Mouse (Mus musculus) urinary bladder, postnatal 25 days (tissue): ENCODE results near the gene Pi4k2a.

Experiments
- DNase-seq: peaks from one replicate; pipeline ENCODE4 v3.0.0; 2022; ENCODE audit warnings: low spot score

Gene Pi4k2a

DNA sequence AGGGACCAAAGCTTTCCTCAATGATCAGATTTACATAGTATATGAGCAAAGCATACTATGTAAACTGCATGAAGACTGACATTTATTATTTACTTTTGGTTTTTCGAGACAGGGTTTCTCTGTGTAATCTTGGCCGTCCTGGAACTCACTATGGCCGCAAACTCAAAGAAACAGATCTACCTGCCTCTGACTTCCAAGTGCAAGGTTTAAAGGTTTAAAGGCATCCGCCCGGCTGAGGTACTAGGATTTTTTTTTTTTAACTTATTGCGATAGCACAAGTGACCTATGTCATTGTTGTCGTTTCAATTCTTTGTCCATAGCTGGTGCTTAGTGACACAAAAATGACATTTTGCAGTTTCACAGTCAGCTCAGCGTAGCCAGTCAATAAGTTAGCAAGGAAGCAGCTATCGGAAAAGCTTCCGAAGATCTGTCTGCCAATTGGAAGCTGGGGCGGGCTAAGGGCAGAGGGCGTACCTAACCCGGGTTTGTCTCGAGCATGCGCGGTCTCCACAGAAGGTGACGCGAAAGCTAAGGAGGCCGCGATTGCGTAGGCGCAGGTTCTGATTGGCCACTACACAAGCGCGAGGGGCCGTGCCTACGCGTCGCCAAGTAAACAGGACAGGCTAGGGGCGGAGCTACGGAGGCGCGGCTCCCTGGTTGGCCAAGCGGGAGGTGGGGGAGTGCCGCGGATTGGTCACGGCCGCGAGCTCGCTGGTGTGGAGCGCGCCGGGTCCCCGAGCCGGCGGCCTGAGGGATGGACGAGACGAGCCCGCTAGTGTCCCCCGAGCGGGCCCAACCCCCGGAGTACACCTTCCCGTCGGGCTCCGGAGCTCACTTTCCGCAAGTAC, at the start of gene Pi4k2a:
Pi4k2a (plus strand) TSS at position 723 of the 848 bp plus-strand sequence.
- peak; percentile 94 for DNase-seq

- no peak for DNase-seq
These were observed 46.3 kb upstream of the Pi4k2a start for GRCm38 (mm10) chr19:42043988-42044387.

- peak; percentile 59 for DNase-seq
These were observed 44.8 kb upstream of the Pi4k2a start, which contains the start of gene Hoga1 for GRCm38 (mm10) chr19:42045269-42046102. Gene Hoga1, plus strand, starts transcription at chr19:42045610.

GRCm38 (mm10) chr19:42050251-42050650, 40.0 kb upstream of the Pi4k2a start:
- no peak for DNase-seq

DNA sequence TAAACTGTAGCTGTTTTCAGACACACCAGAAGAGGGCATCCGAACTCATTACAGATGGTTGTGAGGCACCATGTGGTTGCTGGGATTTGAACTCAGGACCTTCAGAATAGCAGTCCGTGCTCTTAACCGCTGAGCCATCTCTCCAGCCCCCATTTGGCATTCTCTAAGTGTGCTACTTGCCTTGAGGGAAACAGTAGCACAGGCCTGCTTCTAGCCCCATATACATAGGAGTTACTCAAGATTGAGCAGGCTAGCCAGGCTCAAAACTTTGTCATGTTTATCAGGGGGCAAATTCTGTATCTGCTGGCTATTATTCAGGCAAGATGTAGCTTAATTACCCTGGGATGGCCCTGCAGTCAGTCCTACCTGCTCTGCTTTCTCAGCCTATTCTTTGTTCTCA, 38.9 kb upstream of the Pi4k2a start:
- DNase-seq: no peak

- DNase-seq: no peak
These were observed 38.3 kb upstream of the Pi4k2a start, which contains the start of gene 4933411K16Rik for GRCm38 (mm10) chr19:42051948-42052347. Gene 4933411K16Rik, plus strand, starts transcription at chr19:42052248.

DNA sequence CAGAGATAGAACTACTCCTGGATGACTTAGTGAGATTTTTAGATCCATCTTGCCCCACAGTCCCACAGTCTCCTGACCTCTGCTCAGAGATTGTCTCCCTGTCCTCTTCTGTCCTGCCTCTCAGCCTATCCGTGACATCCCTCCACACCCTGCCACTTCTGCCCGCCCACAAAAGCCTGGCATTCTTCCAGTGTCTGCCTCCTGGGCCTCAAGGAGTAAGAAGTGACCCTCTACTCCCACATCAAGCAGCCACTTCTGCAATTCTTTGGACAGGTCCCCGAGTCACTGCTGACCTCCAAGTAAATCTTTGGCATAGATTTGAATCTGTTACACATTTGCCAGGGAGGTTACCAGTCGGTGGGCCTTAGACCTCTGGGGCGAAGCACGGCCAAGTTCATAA, 36.0 kb upstream of the Pi4k2a start:
- no peak for DNase-seq

DNA sequence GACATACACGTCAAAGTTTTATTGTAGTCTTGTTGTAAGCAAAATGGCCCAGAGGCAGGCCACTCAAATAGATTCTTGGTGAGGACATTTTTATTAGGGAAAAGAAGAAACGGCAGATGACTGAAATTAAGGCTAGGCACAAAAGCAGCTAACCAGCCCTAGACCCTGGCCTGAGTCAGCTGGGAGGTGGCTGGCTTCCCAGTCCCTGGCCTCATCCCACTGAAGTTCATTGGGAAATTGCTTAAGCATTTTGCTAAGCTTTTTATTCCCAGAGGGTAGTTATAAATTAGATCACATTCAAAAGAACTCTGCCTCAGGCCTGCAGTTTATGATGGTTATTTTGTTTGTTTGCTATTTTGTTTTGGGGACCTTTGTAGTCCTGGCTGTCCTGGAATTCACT, 34.4 kb upstream of the Pi4k2a start:
- DNase-seq: no peak

GRCm38 (mm10) chr19:42056719-42057409, 33.4 kb upstream of the Pi4k2a start:
- DNase-seq: no peak

DNA sequence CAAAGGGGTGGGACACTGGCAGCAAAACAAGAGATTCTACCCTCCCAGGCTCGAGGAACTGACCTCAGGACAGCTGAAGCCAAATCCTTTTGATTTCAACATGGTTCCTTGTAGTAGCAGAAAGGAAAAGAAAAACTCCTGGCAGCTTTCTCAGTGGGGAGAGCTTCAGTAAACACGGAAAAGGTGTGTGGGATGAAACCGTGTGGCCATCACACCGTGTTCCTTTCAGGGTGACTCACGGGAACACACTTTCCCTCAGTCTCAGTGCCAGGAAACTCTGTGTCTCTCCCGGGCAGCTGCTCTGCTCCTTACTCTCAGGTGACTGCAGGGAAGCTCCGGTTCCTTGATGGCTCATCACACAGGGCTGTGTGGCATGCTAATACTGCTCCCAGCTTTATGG, 31.8 kb upstream of the Pi4k2a start:
- DNase-seq: no peak

DNA sequence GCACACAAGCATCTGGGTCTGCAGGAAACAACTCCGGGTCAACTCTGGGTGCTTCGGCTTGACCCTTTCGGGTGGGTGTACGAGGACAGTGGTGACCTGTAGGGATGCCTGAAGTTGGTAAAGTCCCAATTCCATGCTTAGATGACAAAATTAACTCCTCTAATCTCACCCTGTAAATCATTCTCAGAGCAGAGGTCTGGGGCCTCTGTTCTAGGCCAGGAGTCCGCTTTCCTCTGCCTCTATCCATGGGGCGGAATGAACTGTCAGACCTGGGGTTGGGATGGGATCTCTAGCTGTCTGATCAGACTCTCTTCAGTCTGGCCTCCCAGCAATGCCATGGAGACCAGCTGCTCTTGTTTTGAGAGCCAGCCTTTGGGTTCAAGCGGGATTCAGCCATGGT, 28.8 kb upstream of the Pi4k2a start:
- no peak for DNase-seq

DNA sequence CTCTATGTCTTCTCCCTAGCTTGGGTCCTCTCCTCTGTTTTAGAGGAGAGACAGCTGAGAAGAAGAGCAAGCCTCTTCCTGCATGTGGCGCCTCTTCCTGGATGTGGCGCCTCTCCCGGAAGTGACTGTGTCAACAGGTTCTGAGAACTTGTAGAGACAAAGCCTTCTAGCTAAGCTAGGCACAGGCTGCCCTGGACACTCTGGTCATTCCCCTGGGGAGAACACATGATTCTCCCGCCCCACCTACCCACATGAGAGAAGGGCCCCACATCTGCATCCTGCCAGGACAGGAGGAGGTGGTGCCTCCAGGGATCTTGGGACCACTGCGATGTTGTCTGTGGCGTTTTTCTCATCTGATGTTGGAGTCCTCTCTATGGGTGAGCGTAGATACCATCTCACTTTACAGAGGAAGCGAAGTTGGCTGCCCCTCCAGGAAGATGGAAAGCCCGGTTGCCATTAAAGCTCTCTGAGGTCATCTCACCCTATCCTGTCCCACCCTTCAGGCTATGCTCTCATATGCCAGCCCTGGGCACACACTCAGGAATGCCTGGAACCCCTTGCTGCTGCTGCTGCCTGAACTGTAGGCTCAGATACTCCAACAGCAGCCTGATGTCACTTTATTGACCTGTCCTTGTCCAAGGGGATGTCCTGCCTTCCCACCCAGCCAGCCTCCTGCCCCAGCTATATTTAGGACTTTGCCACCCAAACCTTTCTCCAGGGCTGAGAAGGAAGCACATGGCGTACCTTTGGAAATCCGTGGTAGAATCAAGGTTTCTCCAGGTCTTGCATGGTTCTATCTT, 21.6 kb upstream of the Pi4k2a start:
- DNase-seq: no peak

GRCm38 (mm10) chr19:42069241-42069525, 21.1 kb upstream of the Pi4k2a start:
- no peak for DNase-seq

DNA sequence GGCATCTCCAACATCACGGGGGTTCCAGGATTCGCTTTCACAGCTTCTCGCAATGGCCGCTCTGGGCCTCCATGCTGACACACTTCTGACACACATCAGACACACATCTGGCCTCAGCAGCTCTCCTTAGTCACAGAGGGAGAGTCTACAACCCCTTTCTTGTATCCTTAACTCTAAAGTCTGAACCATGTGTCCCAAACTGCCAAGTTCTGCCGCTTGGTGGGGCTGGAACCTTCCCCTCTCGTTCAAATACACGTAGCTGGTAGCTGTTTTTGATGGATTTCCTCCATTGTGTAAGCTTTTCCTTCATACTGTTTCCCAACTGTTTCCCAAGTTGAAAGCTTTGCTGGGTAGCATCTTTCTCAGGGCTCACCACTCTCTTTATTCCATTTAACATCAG, 19.0 kb upstream of the Pi4k2a start:
- no peak for DNase-seq

GRCm38 (mm10) chr19:42071886-42072608, 18.2 kb upstream of the Pi4k2a start:
- no peak for DNase-seq

GRCm38 (mm10) chr19:42072802-42073201, 17.5 kb upstream of the Pi4k2a start:
- no peak for DNase-seq

GRCm38 (mm10) chr19:42075051-42075450, 15.2 kb upstream of the Pi4k2a start:
- no peak for DNase-seq

DNA sequence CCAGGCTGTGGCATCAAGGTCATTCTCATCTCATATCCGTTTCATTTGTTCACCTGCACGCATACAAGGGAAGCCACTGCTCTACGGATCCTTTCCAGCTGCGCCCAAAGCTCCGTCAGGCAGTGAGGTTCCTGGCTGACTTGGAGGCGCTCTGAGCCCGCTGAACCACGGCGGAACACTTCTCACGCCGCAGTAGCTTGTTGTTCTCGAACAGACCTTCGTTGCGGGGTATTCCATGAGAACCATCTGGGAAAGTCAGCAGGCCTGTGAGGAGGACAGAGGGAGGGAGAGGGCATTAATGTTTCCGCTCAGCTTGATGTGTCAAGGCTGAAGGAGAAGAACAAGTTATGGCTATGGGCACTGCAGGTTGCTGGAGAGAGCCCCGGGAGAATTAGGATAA, 14.3 kb upstream of the Pi4k2a start:
- DNase-seq: no peak

- DNase-seq: no peak
These were observed 11.7 kb upstream of the Pi4k2a start for GRCm38 (mm10) chr19:42078566-42078965.

GRCm38 (mm10) chr19:42079006-42079405, 11.3 kb upstream of the Pi4k2a start:
- no peak for DNase-seq

- DNase-seq: no peak
These were observed 10.3 kb upstream of the Pi4k2a start for GRCm38 (mm10) chr19:42079950-42080349.
